Mouse (Mus musculus): ENCODE data around the gene Stra6. TPM values are rescaled to one million over a fixed set of nuclear protein-coding genes. Genes with fewer than 3 reads are reported as not detected.

Stra6 gene
- polyA plus RNA-seq, 1 experiment from 2014 or later, result 4.0 TPM

DNA sequence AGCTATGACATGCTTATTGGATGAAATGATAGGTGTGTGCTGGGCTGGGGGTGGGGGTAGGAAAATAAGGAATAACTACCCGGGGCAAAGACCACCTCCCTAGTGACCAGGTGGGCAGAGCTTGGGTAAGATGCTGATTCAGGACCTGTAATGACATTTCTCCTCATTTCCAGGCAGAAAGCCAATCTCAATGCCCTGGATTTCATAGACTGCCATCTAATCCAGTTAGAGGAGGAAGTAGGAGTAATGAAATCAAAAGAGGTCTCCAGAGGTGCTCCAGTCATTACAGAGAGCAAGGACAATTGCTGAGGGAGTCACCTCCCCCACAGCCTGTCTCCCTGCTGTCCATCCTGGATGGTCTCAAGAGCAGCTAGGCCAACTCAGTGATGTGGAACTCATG lies 3.7 kb upstream of the Stra6 start:
- Histone ChIP-seq H3K9me3 (ENCODE audit: low read depth, low read length) (no peaks in the 10 kb centered on the region), H3K4me2 (no peak overlapping the region), H3K27ac (ENCODE audit: low read depth) (no peak overlapping the region), H3K4me3 (ENCODE audit: low read depth, low read length) (no peak overlapping the region), H3K36me3 (ENCODE audit: insufficient read depth) (no peaks in the 10 kb centered on the region), H3K27me3 (ENCODE audit: insufficient read depth, low read length) (peaks cover 4% of the 10 kb centered on the region; the same call in 1 of the 2 replicates), H3K4me1 (ENCODE audit: insufficient read depth) (no peaks in the 10 kb centered on the region), H3K9ac (no peak overlapping the region)
- TF ChIP-seq CTCF (IDR thresholded peaks at IDR 0.05; ENCODE audit: low read depth), result no peak
- DNase-seq (no peak), ATAC-seq (ENCODE audit: insufficient read depth) (no peak)
- WGBS, result 52% methylated on average over 1 of the region's 1 CpGs

DNA sequence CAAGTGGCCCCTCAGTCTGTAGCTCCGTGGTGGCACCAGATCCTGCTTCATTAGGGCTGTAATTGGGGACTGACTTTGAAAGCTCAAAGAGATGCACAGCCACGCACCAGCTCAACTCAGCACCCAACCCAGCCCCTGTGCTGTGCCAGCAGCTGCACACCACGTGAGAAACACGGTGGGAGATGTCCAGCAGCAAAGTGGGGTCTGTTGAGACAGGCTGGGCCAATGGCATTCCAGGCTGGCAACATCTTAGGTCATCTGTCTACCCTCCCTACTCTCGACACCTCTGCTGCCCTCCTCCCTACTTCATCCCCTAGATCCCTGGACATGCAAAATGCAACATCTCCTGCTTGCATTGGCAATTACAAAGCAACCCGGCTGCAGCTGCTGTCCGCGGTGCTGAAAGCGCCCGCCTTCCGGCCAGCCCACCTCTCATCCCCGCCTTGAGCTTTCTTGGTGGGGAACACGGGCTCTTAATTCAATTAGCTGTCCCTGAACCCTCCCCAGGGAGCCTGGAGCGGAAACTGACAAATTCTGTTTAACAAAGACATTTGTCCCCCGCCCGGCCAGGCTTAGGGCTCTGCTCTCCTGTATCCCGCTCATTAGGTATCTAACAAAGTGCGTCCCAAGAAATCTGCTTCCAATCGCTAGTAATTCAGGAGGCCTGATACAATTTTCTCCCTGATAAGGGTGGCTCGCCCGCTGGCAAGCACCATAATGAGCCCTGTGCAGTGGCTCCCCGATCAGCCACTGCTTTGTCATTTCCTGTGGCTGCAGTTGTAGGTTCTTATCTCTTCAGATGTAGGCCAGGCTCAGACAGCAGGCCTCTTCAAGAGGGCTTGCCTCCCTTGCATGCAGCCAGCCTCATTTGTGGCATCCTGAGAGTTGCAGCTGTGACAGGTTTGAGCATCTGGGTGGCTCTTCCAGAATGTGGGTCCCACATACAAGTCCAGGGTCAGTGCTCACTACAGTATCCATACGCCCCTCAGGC lies 2.6 kb upstream of the Stra6 start:
- H3K27me3 ChIP-seq (ENCODE audit: insufficient read depth, low read length), result peaks cover 4% of the 10 kb centered on the region; the same call in 1 of the 2 replicates

DNA sequence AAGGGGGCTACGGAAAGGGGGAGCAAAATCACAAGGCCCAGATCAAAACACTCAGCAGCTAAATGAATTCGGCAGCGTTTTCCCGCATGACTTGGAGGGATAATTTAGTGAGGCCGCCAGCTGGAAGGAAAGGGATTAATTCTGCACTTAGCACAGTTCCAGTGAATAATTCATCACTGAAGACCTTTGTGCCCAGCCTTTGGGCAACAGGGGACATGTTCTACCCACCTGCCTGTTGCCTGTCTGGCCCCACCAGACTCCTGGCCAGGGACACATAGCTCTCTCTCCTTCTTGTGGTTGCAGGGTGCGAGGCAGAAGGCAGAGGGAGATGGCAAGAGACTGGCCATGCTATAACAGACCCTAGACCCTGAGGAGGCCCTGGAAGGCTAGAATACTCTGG lies 1.9 kb downstream of the Stra6 start:
- no peak for ATAC-seq (ENCODE audit: insufficient read depth)
- Histone ChIP-seq H3K4me3 (ENCODE audit: low read depth, low read length) (no peak overlapping the region), H3K27ac (ENCODE audit: low read depth) (no peak overlapping the region), H3K36me3 (ENCODE audit: insufficient read depth) (no peaks in the 10 kb centered on the region), H3K4me2 (no peak overlapping the region), H3K9ac (no peak overlapping the region), H3K27me3 (ENCODE audit: insufficient read depth, low read length) (peaks cover 4% of the 10 kb centered on the region; the same call in 1 of the 2 replicates), H3K4me1 (ENCODE audit: insufficient read depth) (0 out of 2 replicates have a peak, but pooled peaks cover 4% of the 10 kb centered on the region), H3K9me3 (ENCODE audit: low read depth, low read length) (no peaks in the 10 kb centered on the region)
- no peak for TF ChIP-seq CTCF (IDR thresholded peaks at IDR 0.05; ENCODE audit: low read depth)
- WGBS, result 46% methylated on average over 6 of the region's 6 CpGs
- no peak for DNase-seq

More for the DNA sequence above, 2.6 kb upstream of the Stra6 start:
- no peak overlapping the region for H3K27ac ChIP-seq (ENCODE audit: low read depth)
- H3K36me3 ChIP-seq (ENCODE audit: insufficient read depth), result no peaks in the 10 kb centered on the region
- no peak overlapping the region for H3K4me2 ChIP-seq
- H3K9me3 ChIP-seq (ENCODE audit: low read depth, low read length), result no peaks in the 10 kb centered on the region
- no peak for TF ChIP-seq CTCF (IDR thresholded peaks at IDR 0.05; ENCODE audit: low read depth)
- ATAC-seq (ENCODE audit: insufficient read depth) (no peak), DNase-seq (peak; percentile 88)
- WGBS, result 9% methylated on average over 23 of the region's 23 CpGs
- H3K4me1 ChIP-seq (ENCODE audit: insufficient read depth), result no peaks in the 10 kb centered on the region
- no peak overlapping the region for H3K4me3 ChIP-seq (ENCODE audit: low read depth, low read length)
- no peak overlapping the region for H3K9ac ChIP-seq

DNA sequence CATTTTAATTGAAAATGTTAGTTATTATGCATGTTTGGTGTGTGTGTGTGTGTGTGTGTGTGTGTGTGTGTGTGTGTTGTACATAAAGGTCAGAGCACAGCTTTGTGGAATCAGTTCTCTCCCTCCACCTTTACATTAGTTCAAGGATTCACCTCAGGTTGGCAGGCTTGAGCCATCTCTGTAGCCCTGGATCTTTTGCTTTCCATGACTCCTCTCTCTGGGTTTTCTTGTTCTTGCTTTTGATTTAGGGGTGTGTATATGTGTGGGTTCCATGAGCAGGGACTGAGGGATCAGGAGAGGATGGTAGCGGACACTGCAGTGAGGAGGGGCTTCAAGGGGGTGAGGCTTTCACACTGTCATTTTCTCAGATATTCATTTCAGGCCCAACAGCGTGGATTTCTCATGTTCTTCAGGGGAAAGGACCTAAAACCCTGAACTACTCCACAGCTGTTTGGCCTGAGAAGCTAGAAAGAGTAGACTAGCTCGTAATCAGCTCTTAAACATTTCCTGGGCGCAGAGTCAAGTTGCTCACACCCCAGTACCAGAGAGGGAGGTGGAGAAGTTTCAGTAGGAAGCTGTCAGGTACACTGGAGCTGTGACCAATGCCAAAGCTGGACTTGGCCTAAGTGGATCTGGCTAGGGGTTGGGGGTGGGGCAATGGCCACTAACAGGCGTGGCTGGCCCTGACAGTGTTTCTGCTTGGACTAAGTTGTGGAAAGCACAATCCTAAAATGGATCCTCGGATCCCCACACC lies 2.6 kb downstream of the Stra6 start:
- Histone ChIP-seq H3K9ac (no peak overlapping the region), H3K4me2 (no peak overlapping the region), H3K36me3 (ENCODE audit: insufficient read depth) (no peaks in the 10 kb centered on the region), H3K27ac (ENCODE audit: low read depth) (no peak overlapping the region), H3K4me1 (ENCODE audit: insufficient read depth) (0 out of 2 replicates have a peak, but pooled peaks cover 4% of the 10 kb centered on the region), H3K27me3 (ENCODE audit: insufficient read depth, low read length) (peaks cover 3% of the 10 kb centered on the region; the same call in 1 of the 2 replicates), H3K9me3 (ENCODE audit: low read depth, low read length) (no peaks in the 10 kb centered on the region), H3K4me3 (ENCODE audit: low read depth, low read length) (no peak overlapping the region)
- ATAC-seq (ENCODE audit: insufficient read depth), result no peak
- no peak for DNase-seq
- WGBS, result 58% methylated on average over 6 of the region's 6 CpGs
- no peak for TF ChIP-seq CTCF (IDR thresholded peaks at IDR 0.05; ENCODE audit: low read depth)

DNA sequence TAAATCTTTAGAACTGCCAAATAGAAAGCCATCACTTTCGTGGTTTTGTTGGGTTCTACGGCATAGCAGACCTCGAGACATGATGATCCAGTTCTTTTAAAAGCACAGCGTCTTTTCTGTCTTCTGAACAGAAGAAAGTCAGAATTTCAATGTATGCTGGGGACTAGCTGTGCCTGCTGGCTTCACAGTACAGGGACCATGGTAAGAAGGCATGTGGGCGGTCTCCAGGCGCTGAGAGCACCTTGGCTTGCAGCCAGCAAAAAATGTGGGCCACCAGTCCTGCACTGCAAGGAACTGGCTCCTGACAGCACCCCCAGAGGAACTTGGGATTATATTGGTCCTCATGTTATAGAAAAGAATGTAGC lies 3.1 kb downstream of the Stra6 start:
- peak; percentile 58; the same call in 1 of the 2 replicates for ATAC-seq (ENCODE audit: insufficient read depth)
- Histone ChIP-seq H3K27ac (ENCODE audit: low read depth) (no peak overlapping the region), H3K27me3 (ENCODE audit: insufficient read depth, low read length) (no peaks in the 10 kb centered on the region), H3K9me3 (ENCODE audit: low read depth, low read length) (no peaks in the 10 kb centered on the region), H3K36me3 (ENCODE audit: insufficient read depth) (no peaks in the 10 kb centered on the region), H3K9ac (no peak overlapping the region), H3K4me1 (ENCODE audit: insufficient read depth) (0 out of 2 replicates have a peak, but pooled peaks cover 4% of the 10 kb centered on the region), H3K4me3 (ENCODE audit: low read depth, low read length) (no peak overlapping the region), H3K4me2 (no peak overlapping the region)
- no peak for TF ChIP-seq CTCF (IDR thresholded peaks at IDR 0.05; ENCODE audit: low read depth)
- 63% methylated on average over 6 of the region's 6 CpGs for WGBS
- peak; percentile 76 for DNase-seq

DNA sequence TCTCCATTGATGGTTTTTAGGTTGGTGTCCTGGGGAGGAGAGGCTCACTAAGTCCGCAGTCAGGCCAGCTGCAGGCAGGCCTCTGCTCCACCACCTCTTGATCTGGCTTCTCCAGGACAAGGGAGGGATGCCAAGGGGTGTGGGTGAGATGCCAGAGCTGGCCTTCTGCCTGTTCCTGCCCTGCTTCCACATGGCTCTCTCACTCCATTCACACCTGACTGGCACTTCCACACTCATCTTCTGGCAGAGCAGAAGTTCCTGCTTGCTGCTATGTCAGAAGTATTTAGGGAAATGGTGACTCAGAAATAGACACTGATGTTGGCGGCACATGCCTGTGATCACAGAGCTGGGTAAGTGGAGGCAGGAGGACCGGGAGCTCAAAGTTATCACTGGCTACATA lies 4.0 kb downstream of the Stra6 start:
- H3K9me3 ChIP-seq (ENCODE audit: low read depth, low read length), result no peaks in the 10 kb centered on the region
- H3K4me2 ChIP-seq, result no peak overlapping the region
- DNase-seq, result no peak
- no peak overlapping the region for H3K27ac ChIP-seq (ENCODE audit: low read depth)
- WGBS, result 74% methylated on average over 3 of the region's 3 CpGs
- H3K4me3 ChIP-seq (ENCODE audit: low read depth, low read length), result no peak overlapping the region
- no peak for ATAC-seq (ENCODE audit: insufficient read depth)
- H3K36me3 ChIP-seq (ENCODE audit: insufficient read depth), result no peaks in the 10 kb centered on the region
- no peak overlapping the region for H3K9ac ChIP-seq
- H3K4me1 ChIP-seq (ENCODE audit: insufficient read depth), result 0 out of 2 replicates have a peak, but pooled peaks cover 4% of the 10 kb centered on the region
- TF ChIP-seq CTCF (IDR thresholded peaks at IDR 0.05; ENCODE audit: low read depth), result no peak
- H3K27me3 ChIP-seq (ENCODE audit: insufficient read depth, low read length), result no peaks in the 10 kb centered on the region

DNA sequence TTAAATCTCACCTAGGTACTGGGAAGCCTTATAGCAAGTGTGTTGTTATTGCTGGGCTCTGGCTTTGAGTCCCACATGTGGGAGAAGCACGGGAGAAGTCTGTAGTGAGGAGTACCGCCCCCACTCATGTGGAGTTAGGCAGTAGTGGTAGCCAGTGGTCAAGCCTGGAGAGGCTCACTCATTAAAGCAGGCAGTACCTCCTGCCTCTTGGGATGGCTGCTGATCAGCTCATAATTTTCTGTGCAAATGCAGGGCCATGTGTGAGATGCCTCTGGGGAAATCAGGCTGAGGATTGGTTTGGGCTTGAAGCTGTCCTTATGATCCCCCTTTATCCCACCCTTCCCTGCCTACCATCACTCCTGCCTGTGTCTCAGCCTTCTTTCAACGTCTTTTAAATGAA lies 11.0 kb downstream of the Stra6 start:
- no peak for TF ChIP-seq CTCF (IDR thresholded peaks at IDR 0.05; ENCODE audit: low read depth)
- H3K9me3 ChIP-seq (ENCODE audit: low read depth, low read length), result no peaks in the 10 kb centered on the region
- 40% methylated on average over 3 of the region's 3 CpGs for WGBS
- H3K9ac ChIP-seq, result no peak overlapping the region
- no peaks in the 10 kb centered on the region for H3K36me3 ChIP-seq (ENCODE audit: insufficient read depth)
- no peaks in the 10 kb centered on the region for H3K27me3 ChIP-seq (ENCODE audit: insufficient read depth, low read length)
- ATAC-seq (ENCODE audit: insufficient read depth) (no peak), DNase-seq (no peak)
- no peaks in the 10 kb centered on the region for H3K4me1 ChIP-seq (ENCODE audit: insufficient read depth)
- H3K4me2 ChIP-seq, result no peak overlapping the region
- no peak overlapping the region for H3K4me3 ChIP-seq (ENCODE audit: low read depth, low read length)
- H3K27ac ChIP-seq (ENCODE audit: low read depth), result no peak overlapping the region
